Mouse (Mus musculus) kidney, adult 2 months (tissue): ENCODE measurements around the gene Abcc12.

Source experiments
- CTCF ChIP-seq: fragments of 200-500 bp; conservative IDR thresholded peaks from 2 replicates; pipeline ENCODE4 v1.5.1; 2011; ENCODE audit warnings: low read depth, mild to moderate bottlenecking, control low read depth, low read length, moderate library complexity, mixed read lengths; ENCODE audit not compliant: insufficient read depth, insufficient read length
- POLR2A ChIP-seq: fragments of 200-500 bp; IDR thresholded peaks from one replicate; pipeline ENCODE4 v1.6.1; 2011; ENCODE audit warnings: low read depth, low read length, control low read depth

DNA sequence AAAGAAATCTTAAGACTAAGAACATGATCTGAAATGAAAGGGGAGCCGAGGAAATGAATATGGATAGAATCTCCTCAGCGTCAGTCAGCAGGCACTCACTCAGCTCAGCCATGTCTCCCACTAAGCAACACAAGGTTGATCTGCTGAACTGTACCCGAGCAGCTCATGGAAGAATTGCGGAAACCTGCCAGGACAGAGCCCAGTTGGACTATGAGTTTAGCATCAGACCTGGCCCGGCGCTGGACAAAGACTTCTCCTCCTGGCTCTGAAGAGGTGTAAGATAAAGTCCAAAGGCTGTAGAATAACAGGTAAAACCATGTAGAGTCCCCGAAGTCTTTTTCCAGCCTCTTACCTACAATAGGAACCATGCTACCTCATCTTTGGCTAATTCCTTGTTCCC, 17.2 kb upstream of the Abcc12 start:
- TF ChIP-seq CTCF (no peak), POLR2A (no peak)
